Mouse (Mus musculus) adrenal gland (tissue): ENCODE measurements around the gene Rpl5.

ENCODE experiments used
- intact Hi-C: fragments of 180-260 bp; cut with DNase I; formaldehyde crosslinking; loops from one replicate; pipeline ENCODE4 v1.15.1; 2025

Gene Rpl5

GRCm38 (mm10) chr5:107938886-107939285 lies 38.6 kb downstream of the Rpl5 start:
- intact Hi-C loops = no loop called here

- intact Hi-C loops = no loop called here
Measured at GRCm38 (mm10) chr5:107939701-107940100, 39.4 kb downstream of the Rpl5 start.

- intact Hi-C loops = no loop called here
Measured at GRCm38 (mm10) chr5:107941222-107941621, 40.9 kb downstream of the Rpl5 start.

- intact Hi-C loops = no loop called here
Measured at GRCm38 (mm10) chr5:107942941-107943340, 42.6 kb downstream of the Rpl5 start.

- intact Hi-C loops = no loop called here
Measured at GRCm38 (mm10) chr5:107943526-107943925, 43.2 kb downstream of the Rpl5 start.

GRCm38 (mm10) chr5:107946475-107946874 lies 46.2 kb downstream of the Rpl5 start:
- intact Hi-C loops = no loop called here

- intact Hi-C loops = no loop called here
Measured at GRCm38 (mm10) chr5:107947548-107947947, 47.2 kb downstream of the Rpl5 start.

- intact Hi-C loops = no loop called here
Measured at GRCm38 (mm10) chr5:107948899-107949298, 48.6 kb downstream of the Rpl5 start.

GRCm38 (mm10) chr5:107949607-107950006 lies 49.3 kb downstream of the Rpl5 start:
- intact Hi-C loops = no loop called here

GRCm38 (mm10) chr5:107950643-107951042 lies 50.3 kb downstream of the Rpl5 start:
- intact Hi-C loops = no loop called here
